Mouse (Mus musculus): Measurements from ENCODE around the gene Sorcs3. TPM values are rescaled to one million over a fixed set of nuclear protein-coding genes. Genes with fewer than 3 reads are reported as not detected.
A peak's percentile ranks its signal among the peaks of the same experiment; 100 is the strongest.

The Sorcs3 gene
- polyA plus RNA-seq, 1 experiment from 2014 or later, result 0.21 TPM

DNA sequence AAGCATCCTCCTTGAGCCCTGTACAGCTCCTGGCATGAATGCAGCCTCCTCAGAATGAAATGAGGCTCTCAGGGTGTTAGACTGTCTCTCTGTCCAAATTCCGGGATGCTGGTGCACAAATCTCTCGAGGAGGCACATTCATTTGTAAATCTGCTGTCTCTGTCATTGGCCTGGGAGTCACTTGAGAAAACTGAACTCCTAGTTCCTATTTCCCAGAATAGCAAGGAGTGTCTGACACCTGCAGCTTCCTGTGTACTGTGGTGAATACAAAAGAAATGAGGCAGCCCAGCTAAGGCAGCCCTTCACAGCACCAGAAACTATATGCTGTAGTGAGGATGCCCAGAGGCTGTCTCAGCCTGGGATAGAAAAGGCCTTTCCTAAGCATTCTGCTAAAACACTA is 444.1 kb downstream of the Sorcs3 start:
- Histone ChIP-seq H3K9ac (no peak overlapping the region), H3K9me3 (replicated peaks) (no peaks in the 10 kb centered on the region), H3K4me3 (no peak overlapping the region), H3K27me3 (0 out of 2 replicates have a peak, but pooled peaks cover under 1% of the 10 kb centered on the region), H3K27ac (no peak overlapping the region), H3K36me3 (no peaks in the 10 kb centered on the region), H3K4me1 (replicated peaks) (peaks cover 6% of the 10 kb centered on the region), H3K4me2 (no peak overlapping the region)
- WGBS, result 60% methylated on average over 2 of the region's 2 CpGs
- ATAC-seq (replicated peaks; ENCODE audit: insufficient number of reproducible peaks, insufficient read depth, low FRiP score, low read depth), result no peak

DNA sequence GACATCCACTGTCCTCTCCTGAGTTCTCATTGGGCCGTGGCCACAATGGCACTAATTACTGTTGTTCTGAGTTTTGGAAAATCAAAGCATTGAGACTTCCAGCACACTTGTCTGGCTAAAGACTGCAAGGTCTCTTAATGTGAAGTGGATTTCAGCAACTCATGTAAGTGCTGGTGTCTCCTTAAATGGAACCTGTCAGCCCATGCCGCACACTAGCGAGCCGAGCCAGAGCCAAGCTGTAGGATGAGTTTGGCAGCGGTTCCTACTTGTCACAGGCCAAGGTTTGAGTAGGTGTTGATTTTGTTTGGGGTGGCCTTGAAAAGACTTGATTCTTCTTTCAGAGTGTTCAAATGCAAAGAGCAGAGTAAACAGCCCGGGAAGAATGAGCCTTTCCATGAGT is 445.8 kb downstream of the Sorcs3 start:
- H3K27me3 ChIP-seq, result no peaks in the 10 kb centered on the region
- H3K4me2 ChIP-seq, result peak overlapping the region; percentile 15; the same call in 1 of the 2 replicates
- peaks cover 6% of the 10 kb centered on the region for H3K4me1 ChIP-seq (replicated peaks)
- no peak overlapping the region for H3K4me3 ChIP-seq
- no peaks in the 10 kb centered on the region for H3K36me3 ChIP-seq
- no peaks in the 10 kb centered on the region for H3K9me3 ChIP-seq (replicated peaks)
- H3K27ac ChIP-seq, result peak overlapping the region; percentile 31
- WGBS, result 33% methylated on average over 6 of the region's 6 CpGs
- peak; percentile 84 for ATAC-seq (replicated peaks; ENCODE audit: insufficient number of reproducible peaks, insufficient read depth, low FRiP score, low read depth)
- H3K9ac ChIP-seq, result no peak overlapping the region

DNA sequence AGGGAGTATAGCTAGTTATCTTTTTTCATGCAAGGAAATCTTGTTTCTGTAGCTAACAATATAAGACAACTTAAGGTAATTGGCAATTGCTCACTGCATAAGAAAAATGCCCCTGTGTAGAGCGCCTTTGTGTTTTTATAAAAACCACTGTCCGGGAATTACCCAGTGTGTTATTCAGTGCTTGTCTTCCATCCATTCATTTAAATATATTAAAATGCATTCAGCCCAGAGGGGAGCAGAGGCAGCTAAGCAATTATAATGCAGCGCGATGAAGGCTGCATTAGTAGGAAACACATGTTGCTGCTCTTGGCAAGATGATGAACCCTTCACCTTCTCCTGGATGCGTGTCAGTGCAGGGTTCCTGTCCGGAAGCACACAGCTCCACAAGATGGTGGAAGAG is 454.4 kb downstream of the Sorcs3 start:
- Histone ChIP-seq H3K4me1 (replicated peaks) (no peaks in the 10 kb centered on the region), H3K4me2 (no peak overlapping the region), H3K4me3 (no peak overlapping the region), H3K36me3 (no peaks in the 10 kb centered on the region), H3K9me3 (replicated peaks) (no peaks in the 10 kb centered on the region), H3K27ac (no peak overlapping the region), H3K27me3 (no peaks in the 10 kb centered on the region), H3K9ac (no peak overlapping the region)
- WGBS, result 90% methylated on average over 6 of the region's 6 CpGs
- ATAC-seq (replicated peaks; ENCODE audit: insufficient number of reproducible peaks, insufficient read depth, low FRiP score, low read depth), result no peak

DNA sequence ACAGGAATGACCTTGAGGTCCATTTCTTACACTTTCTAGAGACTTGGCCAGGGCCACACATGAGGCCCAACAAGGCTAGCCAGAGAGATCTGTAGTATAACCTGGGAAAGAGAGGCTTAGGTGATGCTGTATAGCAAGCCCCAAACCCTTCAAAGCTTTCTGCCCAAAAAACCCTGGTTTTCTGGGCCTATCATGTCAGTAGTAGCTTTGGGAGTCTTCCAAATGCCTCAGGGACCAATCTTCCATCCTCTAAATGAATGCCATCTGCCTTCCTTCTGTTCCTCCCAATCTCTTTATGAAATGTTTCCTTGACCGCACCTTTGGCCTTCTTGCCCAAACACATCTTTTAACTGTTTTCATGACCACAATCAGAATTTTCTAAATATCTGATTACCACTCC is 474.1 kb downstream of the Sorcs3 start:
- Histone ChIP-seq H3K9me3 (replicated peaks) (no peaks in the 10 kb centered on the region), H3K27ac (no peak overlapping the region), H3K4me3 (no peak overlapping the region), H3K9ac (no peak overlapping the region), H3K27me3 (no peaks in the 10 kb centered on the region), H3K4me1 (replicated peaks) (peaks cover 2% of the 10 kb centered on the region; the same call in 1 of the 2 replicates), H3K36me3 (no peaks in the 10 kb centered on the region), H3K4me2 (no peak overlapping the region)
- WGBS, result 91% methylated on average over 1 of the region's 1 CpGs
- no peak for ATAC-seq (replicated peaks; ENCODE audit: insufficient number of reproducible peaks, insufficient read depth, low FRiP score, low read depth)

DNA sequence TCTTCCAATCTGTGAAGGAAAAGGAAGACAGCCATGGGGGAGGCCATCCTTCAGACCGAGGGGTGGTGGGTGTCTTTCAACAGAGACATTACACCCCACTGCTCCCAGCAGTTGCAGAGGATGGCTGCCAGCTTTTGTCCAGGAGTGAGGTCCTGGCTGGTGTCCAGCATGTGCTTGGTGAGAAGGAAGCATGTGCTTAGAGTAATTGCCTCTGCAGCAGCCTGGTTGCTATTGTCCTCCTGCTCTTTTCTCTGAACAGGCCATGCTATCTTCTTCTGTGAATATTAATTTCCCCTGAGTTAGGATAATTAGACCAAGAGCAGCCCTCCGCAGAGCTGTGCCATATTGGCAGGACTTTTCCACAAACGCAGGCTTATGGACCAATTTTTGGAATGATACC is 476.7 kb downstream of the Sorcs3 start:
- 64% methylated on average over 3 of the region's 3 CpGs for WGBS
- Histone ChIP-seq H3K27ac (no peak overlapping the region), H3K9me3 (replicated peaks) (no peaks in the 10 kb centered on the region), H3K36me3 (no peaks in the 10 kb centered on the region), H3K4me1 (replicated peaks) (peaks cover 2% of the 10 kb centered on the region; the same call in 1 of the 2 replicates), H3K4me2 (no peak overlapping the region), H3K4me3 (no peak overlapping the region), H3K27me3 (no peaks in the 10 kb centered on the region), H3K9ac (no peak overlapping the region)
- ATAC-seq (replicated peaks; ENCODE audit: insufficient number of reproducible peaks, insufficient read depth, low FRiP score, low read depth), result no peak

DNA sequence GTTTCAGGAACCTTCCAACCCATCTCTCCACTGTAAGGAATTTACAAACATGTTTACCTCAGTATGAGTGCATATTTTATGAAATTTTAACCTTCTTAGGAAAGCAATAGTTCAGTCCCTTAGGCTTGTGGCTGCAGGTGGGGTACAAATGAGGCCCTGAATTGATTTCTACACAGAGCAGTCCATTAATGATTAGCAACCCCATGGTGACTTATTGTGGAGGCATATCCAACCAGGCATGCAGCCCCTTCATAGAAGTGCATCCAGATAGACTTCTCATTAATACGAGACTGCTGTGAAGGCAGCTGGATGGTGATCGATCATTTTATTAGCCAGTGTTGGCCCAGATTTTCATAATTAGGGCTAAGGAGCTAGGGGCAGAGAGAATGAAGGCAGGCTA is 480.5 kb downstream of the Sorcs3 start:
- H3K9me3 ChIP-seq (replicated peaks), result no peaks in the 10 kb centered on the region
- ATAC-seq (replicated peaks; ENCODE audit: insufficient number of reproducible peaks, insufficient read depth, low FRiP score, low read depth), result no peak
- H3K4me1 ChIP-seq (replicated peaks), result peaks cover 2% of the 10 kb centered on the region; the same call in 1 of the 2 replicates
- H3K4me3 ChIP-seq, result no peak overlapping the region
- WGBS, result 94% methylated on average over 2 of the region's 2 CpGs
- H3K27ac ChIP-seq, result no peak overlapping the region
- H3K4me2 ChIP-seq, result no peak overlapping the region
- H3K27me3 ChIP-seq, result no peaks in the 10 kb centered on the region
- no peaks in the 10 kb centered on the region for H3K36me3 ChIP-seq
- no peak overlapping the region for H3K9ac ChIP-seq

DNA sequence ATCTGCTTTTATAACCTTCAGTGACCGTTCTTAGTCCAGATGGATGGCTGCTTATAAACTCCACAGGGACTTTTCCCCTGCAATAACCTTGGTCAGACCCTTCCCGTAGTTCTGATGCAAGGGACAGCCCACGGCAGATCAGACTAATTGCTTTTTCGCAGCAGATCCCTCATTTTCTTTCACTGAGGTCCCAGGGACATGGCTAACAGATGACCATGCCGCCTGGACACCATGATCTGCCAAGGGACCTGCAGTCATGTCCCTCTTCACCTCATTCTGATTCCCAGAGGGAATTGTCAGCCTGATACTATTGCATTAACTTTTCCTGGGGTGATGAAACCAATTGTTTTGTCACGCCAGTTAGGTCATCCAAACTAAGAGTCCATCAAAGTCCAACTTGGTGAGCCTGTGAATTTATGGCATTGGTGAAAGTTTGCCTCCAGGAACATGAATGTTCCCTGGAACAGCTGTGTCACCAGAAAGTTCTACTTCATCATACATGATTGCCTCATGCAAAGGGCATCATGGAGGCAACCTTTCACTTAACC is 494.4 kb downstream of the Sorcs3 start:
- Histone ChIP-seq H3K9ac (no peak overlapping the region), H3K27me3 (no peaks in the 10 kb centered on the region), H3K4me1 (replicated peaks) (no peaks in the 10 kb centered on the region), H3K4me2 (no peak overlapping the region), H3K9me3 (replicated peaks) (no peaks in the 10 kb centered on the region), H3K36me3 (no peaks in the 10 kb centered on the region), H3K4me3 (no peak overlapping the region), H3K27ac (no peak overlapping the region)
- ATAC-seq (replicated peaks; ENCODE audit: insufficient number of reproducible peaks, insufficient read depth, low FRiP score, low read depth), result no peak
- WGBS, result 74% methylated on average over 6 of the region's 6 CpGs

DNA sequence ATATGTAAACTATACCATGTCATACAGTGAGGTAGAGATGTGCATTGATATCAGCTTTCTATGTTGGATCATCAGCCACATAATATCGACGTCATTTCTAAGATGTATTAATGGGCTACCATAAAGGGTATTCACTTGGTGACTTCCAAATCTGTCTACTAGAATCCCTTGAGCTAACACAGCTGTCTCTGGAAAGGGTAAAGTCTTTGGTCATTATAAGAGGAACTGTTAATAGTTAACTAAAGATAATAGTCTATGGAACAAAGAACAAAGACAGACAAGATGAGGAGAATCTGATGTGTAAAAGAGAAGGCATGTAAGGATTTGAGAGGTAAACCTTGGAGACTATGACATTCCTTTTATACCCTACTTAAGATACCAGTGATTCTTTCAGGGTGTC is 497.9 kb downstream of the Sorcs3 start:
- Histone ChIP-seq H3K4me2 (no peak overlapping the region), H3K9ac (no peak overlapping the region), H3K9me3 (replicated peaks) (no peaks in the 10 kb centered on the region), H3K36me3 (no peaks in the 10 kb centered on the region), H3K27me3 (no peaks in the 10 kb centered on the region), H3K27ac (no peak overlapping the region), H3K4me1 (replicated peaks) (peaks cover 10% of the 10 kb centered on the region), H3K4me3 (no peak overlapping the region)
- 77% methylated on average over 2 of the region's 2 CpGs for WGBS
- ATAC-seq (replicated peaks; ENCODE audit: insufficient number of reproducible peaks, insufficient read depth, low FRiP score, low read depth), result no peak

DNA sequence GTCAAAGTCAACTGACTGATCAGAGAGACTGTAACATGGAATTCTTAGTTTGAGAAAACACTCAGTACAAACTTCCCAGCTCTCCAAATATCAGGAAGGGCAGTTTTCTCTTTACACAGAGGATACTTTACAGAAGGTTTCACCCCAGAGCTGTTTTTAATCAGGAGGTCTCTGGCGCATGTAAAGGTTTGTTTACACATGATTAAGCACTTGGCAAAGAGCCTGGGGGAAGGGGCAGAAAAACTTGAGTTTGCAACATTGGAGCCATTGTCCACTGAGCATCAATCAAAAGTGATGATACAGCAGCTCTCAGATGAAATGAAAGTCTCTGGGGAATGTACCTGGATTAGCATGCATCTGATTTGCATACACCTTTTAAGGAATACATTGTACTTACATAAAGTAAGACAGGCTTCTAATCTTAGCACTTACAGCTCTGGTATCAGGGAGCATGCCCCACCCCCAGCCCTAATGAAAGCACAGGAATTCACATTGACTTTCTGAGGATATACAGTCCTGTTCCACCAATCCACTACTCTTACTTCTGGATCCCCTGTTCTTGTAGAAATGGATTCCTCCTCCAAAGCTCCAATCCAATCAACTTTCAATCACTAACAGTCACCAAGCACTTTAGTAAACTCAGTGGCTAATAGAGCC is 500.6 kb downstream of the Sorcs3 start:
- peaks cover 23% of the 10 kb centered on the region for H3K4me1 ChIP-seq (replicated peaks)
- no peaks in the 10 kb centered on the region for H3K27me3 ChIP-seq
- H3K4me3 ChIP-seq, result no peak overlapping the region
- H3K4me2 ChIP-seq, result no peak overlapping the region
- 14% methylated on average over 1 of the region's 1 CpGs for WGBS
- no peak for ATAC-seq (replicated peaks; ENCODE audit: insufficient number of reproducible peaks, insufficient read depth, low FRiP score, low read depth)
- no peaks in the 10 kb centered on the region for H3K9me3 ChIP-seq (replicated peaks)
- no peak overlapping the region for H3K27ac ChIP-seq
- no peak overlapping the region for H3K9ac ChIP-seq
- H3K36me3 ChIP-seq, result no peaks in the 10 kb centered on the region

DNA sequence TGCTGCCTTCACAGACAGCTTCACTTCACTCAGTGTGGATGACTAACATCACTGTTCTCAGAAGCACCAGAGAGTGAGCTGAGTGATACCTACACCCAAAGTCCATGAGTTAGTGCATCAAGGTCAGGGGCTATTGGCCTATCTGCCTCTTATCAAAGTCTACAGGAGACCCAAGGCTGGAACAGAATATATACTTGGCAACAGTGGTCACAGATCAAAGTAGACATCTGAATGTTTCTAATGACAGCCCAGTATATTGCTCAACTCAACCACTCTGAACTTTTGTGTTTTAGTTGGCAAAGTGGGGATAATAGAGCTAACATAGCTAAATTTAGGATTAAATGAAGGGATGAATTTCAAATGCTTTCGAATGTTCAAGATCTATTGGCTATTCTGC is 501.1 kb downstream of the Sorcs3 start:
- 90% methylated on average over 1 of the region's 1 CpGs for WGBS
- H3K9me3 ChIP-seq (replicated peaks), result no peaks in the 10 kb centered on the region
- no peak overlapping the region for H3K4me2 ChIP-seq
- no peak overlapping the region for H3K4me3 ChIP-seq
- H3K27me3 ChIP-seq, result no peaks in the 10 kb centered on the region
- no peaks in the 10 kb centered on the region for H3K36me3 ChIP-seq
- H3K27ac ChIP-seq, result no peak overlapping the region
- no peak for ATAC-seq (replicated peaks; ENCODE audit: insufficient number of reproducible peaks, insufficient read depth, low FRiP score, low read depth)
- peaks cover 23% of the 10 kb centered on the region for H3K4me1 ChIP-seq (replicated peaks)
- no peak overlapping the region for H3K9ac ChIP-seq

DNA sequence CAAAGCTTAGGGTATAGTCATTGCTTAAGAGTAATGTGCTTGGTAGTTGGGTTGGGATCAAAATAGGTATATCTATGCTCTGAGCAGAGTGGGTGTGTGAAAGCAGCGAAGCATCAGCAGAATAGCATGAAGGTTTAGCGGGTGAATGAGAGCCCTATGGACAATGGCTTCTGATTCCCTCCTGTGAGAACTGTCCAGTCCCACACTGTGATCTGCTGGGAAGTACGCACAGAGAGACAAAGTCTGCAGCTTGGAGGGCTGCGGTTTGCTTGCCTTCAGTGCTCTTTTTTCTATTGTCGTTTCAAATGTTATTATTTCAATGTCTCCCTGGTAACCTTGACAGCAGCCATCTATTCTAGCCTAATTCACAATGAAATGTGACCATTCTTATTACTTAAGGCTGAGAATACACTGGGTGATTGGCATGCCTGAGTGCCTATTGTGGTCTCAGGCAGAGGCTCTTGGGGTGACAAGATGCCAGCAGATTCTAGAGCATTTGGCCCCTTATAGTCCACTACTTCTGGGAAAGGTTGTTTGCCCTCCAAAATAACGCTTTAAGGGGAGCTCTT is 520.1 kb downstream of the Sorcs3 start:
- H3K27ac ChIP-seq, result no peak overlapping the region
- H3K4me1 ChIP-seq (replicated peaks), result no peaks in the 10 kb centered on the region
- H3K36me3 ChIP-seq, result no peaks in the 10 kb centered on the region
- H3K27me3 ChIP-seq, result no peaks in the 10 kb centered on the region
- H3K9ac ChIP-seq, result no peak overlapping the region
- no peak overlapping the region for H3K4me2 ChIP-seq
- 72% methylated on average over 6 of the region's 6 CpGs for WGBS
- H3K9me3 ChIP-seq (replicated peaks), result no peaks in the 10 kb centered on the region
- H3K4me3 ChIP-seq, result no peak overlapping the region
- ATAC-seq (replicated peaks; ENCODE audit: insufficient number of reproducible peaks, insufficient read depth, low FRiP score, low read depth), result no peak

DNA sequence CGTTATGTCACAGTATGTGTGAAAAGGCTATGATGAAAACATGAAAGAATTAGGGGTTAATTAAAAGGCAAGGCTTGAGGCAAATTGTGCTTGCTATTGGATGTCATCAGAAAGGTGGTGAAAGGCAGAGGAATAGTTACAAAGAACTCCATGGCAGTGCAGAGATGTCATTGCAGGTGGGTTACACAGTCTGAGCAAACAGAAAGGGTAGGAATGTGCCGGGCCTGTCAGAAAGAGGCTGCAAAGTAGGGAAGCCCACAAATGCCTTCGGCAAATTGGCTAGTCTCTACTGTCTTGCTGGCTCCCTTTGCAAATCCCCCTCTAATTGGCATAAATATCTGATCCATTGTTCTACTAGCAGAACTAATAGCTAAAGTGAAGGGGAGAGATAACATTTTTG is 521.2 kb downstream of the Sorcs3 start:
- no peaks in the 10 kb centered on the region for H3K36me3 ChIP-seq
- no peak overlapping the region for H3K9ac ChIP-seq
- no peak overlapping the region for H3K4me3 ChIP-seq
- no peaks in the 10 kb centered on the region for H3K9me3 ChIP-seq (replicated peaks)
- ATAC-seq (replicated peaks; ENCODE audit: insufficient number of reproducible peaks, insufficient read depth, low FRiP score, low read depth), result no peak
- no peaks in the 10 kb centered on the region for H3K27me3 ChIP-seq
- no peak overlapping the region for H3K4me2 ChIP-seq
- H3K4me1 ChIP-seq (replicated peaks), result no peaks in the 10 kb centered on the region
- no peak overlapping the region for H3K27ac ChIP-seq
- WGBS, result 73% methylated on average over 3 of the region's 3 CpGs

Measured in heart, embryonic 15.5 days (tissue).